Comparison of ENCODE assay signal across 8 mouse cellular contexts in the genomic region with DNA sequence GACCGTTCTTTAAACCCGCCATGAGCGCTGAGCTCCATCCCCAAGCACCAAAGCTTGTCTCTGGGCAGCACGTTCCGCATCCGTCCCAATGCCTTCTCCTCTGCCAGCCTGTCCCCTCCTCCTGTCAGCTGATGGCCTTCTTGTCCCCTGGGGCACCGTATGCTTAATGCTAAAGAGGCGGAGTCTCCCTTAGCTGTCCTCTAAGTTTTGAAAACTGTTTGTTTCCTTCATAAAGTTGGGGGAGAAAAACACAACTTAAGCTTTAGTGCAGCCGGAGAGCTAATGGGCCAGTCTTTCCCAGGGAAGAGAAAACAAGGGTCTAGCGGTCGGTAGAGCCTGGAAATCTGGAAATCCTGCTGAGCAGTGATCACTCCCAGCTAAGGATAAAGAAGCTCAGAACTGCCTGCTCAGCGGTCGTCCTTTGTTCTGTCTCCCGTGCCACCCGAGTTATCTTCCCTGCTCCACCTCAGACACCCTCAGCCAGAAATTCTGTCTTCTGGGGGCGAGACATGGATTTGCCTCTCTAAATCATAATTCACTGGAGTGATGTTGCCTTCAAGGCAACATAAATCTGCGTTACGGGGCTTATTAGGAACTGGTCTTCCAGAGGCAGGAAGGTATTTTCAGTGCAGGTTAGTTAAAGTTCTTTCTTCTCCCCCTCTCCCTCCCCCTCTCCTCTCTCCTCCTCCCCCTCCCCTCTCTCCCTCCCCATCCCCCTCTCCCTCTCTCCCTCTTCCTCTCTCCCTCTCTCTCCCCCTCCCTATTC.
DNase-seq lines count a peak whose midpoint lies in the region; ATAC-seq and TF ChIP-seq lines count a peak whose summit lies in the region.

No protein-coding gene starts in this region.

- peaks cover 18% of the 10 kb centered on the region for H3K27me3 ChIP-seq in heart, embryonic 14.5 days (ENCODE audit: control insufficient read depth, insufficient read depth, low read length)
- H3K27me3 ChIP-seq in hindbrain, embryonic 14.5 days (ENCODE audit: control insufficient read depth, insufficient read depth, low read length) = no peaks in the 10 kb centered on the region
- H3K27me3 ChIP-seq in neural tube, embryonic 12.5 days (replicated peaks) = no peaks in the 10 kb centered on the region

- peak overlapping the region; percentile 63 for H3K4me2 ChIP-seq in heart, embryonic 14.5 days (ENCODE audit: low read length)
- H3K4me2 ChIP-seq in hindbrain, embryonic 14.5 days (replicated peaks) = peak overlapping the region; percentile 51
- peak overlapping the region; percentile 58 for H3K4me2 ChIP-seq in neural tube, embryonic 12.5 days (replicated peaks)

- H3K4me3 ChIP-seq in heart, embryonic 14.5 days (ENCODE audit: control insufficient read depth in 1 of 2, insufficient read depth in 1 of 2, low read depth in 1 of 2, low read length in 2 of 2) = peak overlapping the region; percentile 7 to 36
- H3K4me3 ChIP-seq in hindbrain, embryonic 14.5 days (replicated peaks; ENCODE audit: low read length) = peak overlapping the region; percentile 1
- peak overlapping the region; percentile 1 for H3K4me3 ChIP-seq in neural tube, embryonic 12.5 days

- no peak for ATAC-seq in heart, embryonic 14.5 days (ENCODE audit: insufficient number of reproducible peaks, insufficient read depth, low FRiP score, low read depth)
- ATAC-seq in hindbrain, embryonic 14.5 days (ENCODE audit: low FRiP score) = peak; percentile 63
- peak; percentile 73 for ATAC-seq in neural tube, embryonic 12.5 days (ENCODE audit: low FRiP score, low read depth)

- peaks cover 0 to 2% of the 10 kb centered on the region in 2 experiments; a peak in 1 of 4 replicates for H3K4me1 ChIP-seq in heart, embryonic 14.5 days (ENCODE audit: control insufficient read depth in 2 of 2, insufficient read depth in 2 of 2, low read length in 2 of 2)
- H3K4me1 ChIP-seq in hindbrain, embryonic 14.5 days (replicated peaks; ENCODE audit: control insufficient read depth, insufficient read depth, low read length) = peaks cover 21% of the 10 kb centered on the region
- peaks cover 20% of the 10 kb centered on the region for H3K4me1 ChIP-seq in neural tube, embryonic 12.5 days

- DNase-seq in heart, adult 9 months (ENCODE audit: low spot score in 2 of 2) = no peak
- DNase-seq in brain, embryonic 14.5 days (ENCODE audit: low read depth) = peak; percentile 71
- DNase-seq in hindbrain, embryonic 14.5 days (ENCODE audit: low spot score) = peak; percentile 55
- DNase-seq in urinary bladder, postnatal 10 days (ENCODE audit: low spot score) = no peak
- DNase-seq in cerebellum, adult 18-20 months = no peak
- DNase-seq in thymus, adult 18-20 months = no peak

- H3K36me3 ChIP-seq in heart, embryonic 14.5 days (ENCODE audit: control insufficient read depth, insufficient read depth, low read length) = no peaks in the 10 kb centered on the region
- H3K36me3 ChIP-seq in hindbrain, embryonic 14.5 days (replicated peaks; ENCODE audit: control insufficient read depth, insufficient read depth) = no peaks in the 10 kb centered on the region
- no peaks in the 10 kb centered on the region for H3K36me3 ChIP-seq in neural tube, embryonic 12.5 days

- no peak for TF ChIP-seq POLR2A in brain, embryonic 14.5 days (IDR thresholded peaks at IDR 0.05; ENCODE audit: borderline replicate concordance, extremely low read depth, insufficient read depth, insufficient read length, poor library complexity, severe bottlenecking)

- peak overlapping the region; percentile 60 for H3K9ac ChIP-seq in heart, embryonic 14.5 days (ENCODE audit: low read length)
- H3K9ac ChIP-seq in hindbrain, embryonic 14.5 days = peak overlapping the region; percentile 48
- H3K9ac ChIP-seq in neural tube, embryonic 12.5 days = peak overlapping the region; percentile 48

- no peak for TF ChIP-seq CTCF in brain, embryonic 14.5 days (IDR thresholded peaks at IDR 0.05; ENCODE audit: borderline replicate concordance, extremely low read depth, insufficient read depth, insufficient read length)

- H3K9me3 ChIP-seq in heart, embryonic 14.5 days (ENCODE audit: control insufficient read depth, low read length) = no peaks in the 10 kb centered on the region
- H3K9me3 ChIP-seq in hindbrain, embryonic 14.5 days (ENCODE audit: control insufficient read depth, low read length) = no peaks in the 10 kb centered on the region
- no peaks in the 10 kb centered on the region for H3K9me3 ChIP-seq in neural tube, embryonic 12.5 days

- no peak overlapping the region for H3K27ac ChIP-seq in heart, embryonic 14.5 days (replicated peaks in 1 of 2; ENCODE audit: control insufficient read depth in 1 of 2, insufficient read depth in 1 of 2, low read depth in 2 of 2, low read length in 2 of 2)
- peak overlapping the region; percentile 43 for H3K27ac ChIP-seq in hindbrain, embryonic 14.5 days
- peak overlapping the region; percentile 57; the same call in 1 of the 2 replicates for H3K27ac ChIP-seq in neural tube, embryonic 12.5 days

- WGBS in heart, embryonic 14.5 days = 1% methylated on average over 18 of the region's 18 CpGs
- under 1% methylated on average over 18 of the region's 18 CpGs for WGBS in hindbrain, embryonic 14.5 days
- under 1% methylated on average over 18 of the region's 18 CpGs for WGBS in neural tube, embryonic 12.5 days

Comparison
In these comparisons a context has a peak if more than half of its experiments do, and no peak if none do; other contexts are left out.
1. H3K27ac ChIP-seq: peak in hindbrain, embryonic 14.5 days (single experiment) and neural tube, embryonic 12.5 days (single experiment); none in heart, embryonic 14.5 days (0 of 2).
2. DNase-seq: peak in brain, embryonic 14.5 days (single experiment) and hindbrain, embryonic 14.5 days (single experiment); none in heart, adult 9 months (0 of 2), urinary bladder, postnatal 10 days (single experiment), cerebellum, adult 18-20 months (0 of 2) and thymus, adult 18-20 months (0 of 2).
3. Peak in every context shown above with its lines, with median percentiles within 50 percentile points of each other: H3K4me2 ChIP-seq, H3K4me3 ChIP-seq and H3K9ac ChIP-seq.